Mouse (Mus musculus): ENCODE measurements at regions not wholly inside any gene's neighbourhood (a gene's known extent, or its start where the extent isn't known, plus 50 kb on each side); places are given as distances from the start of the nearest gene placed in this dataset.

- no peak for TF ChIP-seq CTCF (IDR thresholded peaks at IDR 0.05 in 2 of 3, conservative IDR thresholded peaks at IDR 0.05 in 1 of 3; ENCODE audit: control insufficient read depth in 1 of 3, insufficient read depth in 1 of 3, low read depth in 2 of 3, low read length in 3 of 3, poor library complexity in 1 of 3, severe bottlenecking in 1 of 3)
- TF ChIP-seq RCOR1 (IDR thresholded peaks at IDR 0.05; ENCODE audit: low read depth, low read length) = no peak
- no peak for TF ChIP-seq POLR2AphosphoS2 (IDR thresholded peaks at IDR 0.05; ENCODE audit: low read length)
These were observed 293.1 kb upstream of the Nrxn1 start for GRCm38 (mm10) chr17:91385949-91386348.
